Mouse (Mus musculus): ENCODE measurements at regions not wholly inside any gene's neighbourhood (a gene's known extent, or its start where the extent isn't known, plus 50 kb on each side); places are given as distances from the start of the nearest gene placed in this dataset.
"Not testable (repeated sequence)": the region's sequence is repeated elsewhere in the genome, so short reads cannot be mapped to it uniquely, and the experiment has no call there.

DNA sequence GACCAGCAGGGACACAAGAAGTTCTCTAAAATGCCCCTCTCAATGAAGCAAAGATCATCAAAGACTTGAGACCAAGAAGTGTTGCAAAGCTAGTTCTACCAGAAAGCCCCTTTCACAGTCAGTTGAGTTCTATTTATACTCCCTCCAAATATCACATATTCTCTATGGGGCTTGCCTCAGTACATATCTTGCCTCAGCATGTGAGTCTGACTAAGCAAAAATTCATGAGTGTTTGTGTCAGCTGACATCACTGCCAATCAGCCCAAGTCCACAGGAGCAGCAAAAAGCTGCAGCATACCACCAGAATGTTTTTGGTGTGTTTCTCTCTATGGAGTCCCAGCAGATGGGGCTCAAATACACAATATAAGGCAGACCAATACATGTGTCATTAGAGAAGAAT, 631.6 kb downstream of the Rpia start:
- TF ChIP-seq CTCF (IDR thresholded peaks at IDR 0.05), result no peak
- H3K27me3 ChIP-seq, result no peaks in the 10 kb centered on the region
- ATAC-seq (no peak), DNase-seq (ENCODE audit: low read depth, low spot score) (no peak)
- POLR2A ChIA-PET, result interaction anchor here (0.6 kb wide), 1 partner anchor 498 kb away, joined by 4 read pairs; no protein-coding TSS in a partner anchor
- CTCF ChIA-PET, result interaction anchor here (1.0 kb wide), 1 partner anchor 8 kb away, joined by 3 read pairs; no protein-coding TSS in a partner anchor
- in situ Hi-C loops (cut with MboI; ENCODE audit: low pct_unique_long_range_greater_than_20kb), result loop anchor here (25.0 kb wide), 1 partner anchor 177 kb away; no protein-coding TSS in a partner anchor

DNA sequence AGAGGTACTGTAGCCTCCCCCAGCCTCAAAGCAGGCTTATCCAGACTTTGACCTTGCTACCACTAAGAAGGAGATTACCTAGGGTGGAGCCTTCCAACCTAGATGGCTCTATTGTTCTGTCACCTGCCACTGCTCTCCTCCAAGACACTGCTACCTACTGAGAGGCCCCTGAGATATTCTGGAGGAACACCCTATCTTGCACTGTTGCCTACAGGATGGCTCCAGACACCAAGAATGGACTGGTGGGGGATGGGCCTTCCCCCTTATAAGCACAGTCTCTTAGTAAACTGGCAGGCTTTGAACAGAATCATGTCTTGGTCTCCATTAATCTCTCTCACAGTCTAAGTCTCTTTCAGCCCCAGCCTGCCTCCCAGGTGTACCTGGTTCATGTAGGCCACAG, 636.3 kb downstream of the Rpia start:
- DNase-seq (ENCODE audit: low read depth, low spot score); ATAC-seq; CTCF ChIA-PET; H3K27me3 ChIP-seq; POLR2A ChIA-PET: not testable (repeated sequence)
- in situ Hi-C loops (cut with MboI; ENCODE audit: low pct_unique_long_range_greater_than_20kb), result loop anchor here (25.0 kb wide), 1 partner anchor 182 kb away; no protein-coding TSS in a partner anchor

DNA sequence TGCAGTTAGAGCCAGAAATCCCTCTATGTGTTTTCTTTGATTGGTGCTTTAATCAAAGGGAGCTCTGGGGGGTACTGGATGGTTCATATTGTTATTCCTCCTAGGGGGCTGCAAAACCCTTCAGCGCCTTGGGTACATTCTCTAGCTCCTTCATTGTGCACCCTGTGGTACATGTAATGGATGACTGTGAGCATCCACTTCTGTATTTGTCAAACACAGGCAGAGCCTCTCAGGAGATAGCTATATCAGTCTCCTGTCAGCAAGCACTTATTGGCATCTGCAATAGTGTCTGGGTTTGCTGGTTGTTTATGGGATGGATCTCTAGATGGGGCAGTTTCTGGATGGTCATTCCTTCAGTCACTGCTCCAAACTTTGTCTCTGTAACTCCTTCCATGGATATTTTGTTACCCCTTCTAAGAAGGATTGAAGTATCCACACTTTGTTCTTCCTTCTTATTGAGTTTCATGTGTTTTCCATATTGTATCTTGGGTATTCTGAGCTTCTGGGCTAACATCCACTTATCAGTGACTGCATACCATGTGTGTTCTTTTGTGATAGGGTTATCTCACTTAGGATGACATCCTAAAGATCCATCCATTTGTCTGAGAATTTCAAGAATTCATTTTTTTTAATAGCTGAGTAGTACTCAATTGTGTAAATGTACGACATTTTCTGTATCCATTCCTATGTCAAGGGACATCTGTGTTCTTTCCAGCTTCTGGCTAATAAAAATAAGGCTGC, 640.8 kb downstream of the Rpia start:
- DNase-seq (ENCODE audit: low read depth, low spot score); POLR2A ChIA-PET; H3K27me3 ChIP-seq; CTCF ChIA-PET; ATAC-seq: not testable (repeated sequence)
- in situ Hi-C loops (cut with MboI; ENCODE audit: low pct_unique_long_range_greater_than_20kb), result loop anchor here (25.0 kb wide), 1 partner anchor 186 kb away; no protein-coding TSS in a partner anchor

DNA sequence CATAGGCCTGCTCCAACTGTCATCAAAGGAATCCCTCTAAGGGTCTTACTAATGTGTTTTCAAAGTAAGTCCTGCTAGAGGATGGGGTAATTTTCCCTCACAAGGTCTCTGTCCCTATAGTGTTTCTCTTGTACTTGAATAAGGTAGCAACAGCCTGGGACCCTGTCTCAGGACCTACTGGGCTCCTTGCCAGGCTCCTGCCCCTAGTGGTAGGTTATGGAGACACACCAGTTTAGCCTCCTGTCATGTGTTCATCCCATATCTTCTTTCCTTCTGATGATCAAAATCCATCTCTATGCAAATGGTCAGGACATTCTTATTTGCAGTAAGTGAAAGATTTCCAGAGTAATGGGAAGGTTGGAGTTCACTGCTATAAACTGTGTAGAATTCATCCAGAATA, 645.0 kb downstream of the Rpia start:
- CTCF ChIA-PET, result no interaction called here
- no peak for DNase-seq (ENCODE audit: low read depth, low spot score)
- in situ Hi-C loops (cut with MboI; ENCODE audit: low pct_unique_long_range_greater_than_20kb), result no loop called here
- H3K27me3 ChIP-seq, result no peaks in the 10 kb centered on the region
- TF ChIP-seq CTCF (IDR thresholded peaks at IDR 0.05), result peak; percentile 58
- no peak for ATAC-seq
- POLR2A ChIA-PET, result no interaction called here

DNA sequence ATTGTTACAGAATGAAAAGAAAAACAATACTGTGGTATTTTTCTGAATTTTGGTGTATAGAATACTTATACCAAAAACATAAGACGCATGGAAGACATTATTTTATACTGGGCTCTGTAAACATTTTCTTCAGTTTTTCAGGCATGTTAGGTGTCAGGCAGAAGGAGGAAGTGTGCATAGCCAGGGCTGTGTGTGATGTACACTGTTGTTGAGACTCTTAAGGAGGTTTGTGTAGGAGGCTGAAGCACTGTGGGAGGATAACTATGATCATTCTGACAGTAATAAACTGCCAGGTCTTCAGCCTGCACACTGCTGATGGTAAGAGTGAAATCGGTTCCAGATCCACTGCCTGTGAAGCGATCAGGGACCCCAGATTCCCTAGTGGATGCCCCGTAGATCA, 648.7 kb downstream of the Rpia start:
- CTCF ChIA-PET; in situ Hi-C loops (cut with MboI; ENCODE audit: low pct_unique_long_range_greater_than_20kb); ATAC-seq; H3K27me3 ChIP-seq; DNase-seq (ENCODE audit: low read depth, low spot score); POLR2A ChIA-PET: not testable (repeated sequence)

DNA sequence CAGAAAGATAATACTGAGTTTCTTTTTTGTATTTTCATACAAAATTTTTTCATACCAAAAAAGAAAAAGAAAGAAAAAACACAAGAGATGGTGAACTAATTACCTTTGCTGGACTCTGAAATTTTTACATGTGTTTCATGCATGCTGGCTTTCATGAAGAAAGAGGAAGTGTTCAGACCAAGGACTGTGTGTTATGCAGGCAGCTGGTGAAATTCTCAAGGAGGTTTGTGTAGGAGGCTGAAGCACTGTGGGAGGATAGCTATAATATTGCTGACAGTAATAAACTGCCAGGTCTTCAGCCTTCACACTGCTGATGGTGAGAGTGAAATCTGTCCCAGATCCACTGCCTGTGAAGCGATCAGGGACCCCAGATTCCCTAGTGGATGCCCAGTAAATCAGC, 675.2 kb downstream of the Rpia start:
- in situ Hi-C loops (cut with MboI; ENCODE audit: low pct_unique_long_range_greater_than_20kb), result loop anchor here (25.0 kb wide), 1 partner anchor 195 kb away; no protein-coding TSS in a partner anchor

DNA sequence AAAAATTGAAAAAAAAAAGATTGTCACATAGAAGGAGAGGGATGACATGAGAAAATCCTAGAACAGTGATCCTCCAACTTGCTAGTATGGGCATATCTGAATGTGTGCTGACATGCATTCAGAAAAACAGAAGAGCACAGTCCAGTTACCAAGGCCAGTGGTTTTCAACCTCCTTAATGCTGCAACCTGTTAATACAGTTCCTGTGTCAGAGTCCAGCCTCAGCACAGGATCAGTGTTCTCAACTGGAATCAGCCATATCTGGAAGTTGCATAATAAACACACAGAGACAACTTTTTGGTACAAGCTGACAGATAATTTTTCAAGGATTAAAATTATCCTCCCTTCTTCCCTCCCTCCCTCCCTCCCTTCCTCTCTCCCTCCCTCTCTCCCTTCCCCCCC, 680.1 kb downstream of the Rpia start:
- no peaks in the 10 kb centered on the region for H3K27me3 ChIP-seq
- DNase-seq (ENCODE audit: low read depth, low spot score) (no peak), ATAC-seq (no peak)
- in situ Hi-C loops (cut with MboI; ENCODE audit: low pct_unique_long_range_greater_than_20kb), result loop anchor here (25.0 kb wide), 1 partner anchor 200 kb away; no protein-coding TSS in a partner anchor
- ChIA-PET POLR2A (no interaction called here), CTCF (no interaction called here)
- no peak for TF ChIP-seq CTCF (IDR thresholded peaks at IDR 0.05)

More for the DNA sequence above, 675.2 kb downstream of the Rpia start:
- no peaks in the 10 kb centered on the region for H3K27me3 ChIP-seq
- ATAC-seq (no peak), DNase-seq (ENCODE audit: low read depth, low spot score) (no peak)
- TF ChIP-seq CTCF (IDR thresholded peaks at IDR 0.05), result no peak
- CTCF ChIA-PET, result no interaction called here
- POLR2A ChIA-PET, result no interaction called here

DNA sequence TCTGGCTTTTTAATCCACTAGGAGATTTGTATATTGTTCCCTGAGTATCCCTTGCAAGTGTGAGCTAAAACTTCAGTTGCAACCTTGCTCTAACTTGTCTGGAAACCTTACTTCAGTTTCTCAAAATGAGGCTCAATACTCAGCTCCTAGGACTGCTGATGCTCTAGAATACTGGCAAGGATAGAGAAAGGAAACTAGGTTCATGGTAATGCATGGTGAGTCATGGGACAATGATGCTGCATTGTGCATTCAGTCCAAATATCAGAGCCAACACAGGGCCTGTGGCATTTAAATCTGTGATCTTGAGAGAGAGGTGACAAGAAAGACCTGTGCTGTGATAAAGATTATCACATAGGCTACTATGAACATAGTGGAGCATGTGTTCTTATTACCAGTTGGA, 682.6 kb downstream of the Rpia start:
- CTCF ChIA-PET; H3K27me3 ChIP-seq; DNase-seq (ENCODE audit: low read depth, low spot score); POLR2A ChIA-PET: not testable (repeated sequence)
- in situ Hi-C loops (cut with MboI; ENCODE audit: low pct_unique_long_range_greater_than_20kb), result loop anchor here (25.0 kb wide), 1 partner anchor 203 kb away; no protein-coding TSS in a partner anchor
- peak; percentile 60 for ATAC-seq

DNA sequence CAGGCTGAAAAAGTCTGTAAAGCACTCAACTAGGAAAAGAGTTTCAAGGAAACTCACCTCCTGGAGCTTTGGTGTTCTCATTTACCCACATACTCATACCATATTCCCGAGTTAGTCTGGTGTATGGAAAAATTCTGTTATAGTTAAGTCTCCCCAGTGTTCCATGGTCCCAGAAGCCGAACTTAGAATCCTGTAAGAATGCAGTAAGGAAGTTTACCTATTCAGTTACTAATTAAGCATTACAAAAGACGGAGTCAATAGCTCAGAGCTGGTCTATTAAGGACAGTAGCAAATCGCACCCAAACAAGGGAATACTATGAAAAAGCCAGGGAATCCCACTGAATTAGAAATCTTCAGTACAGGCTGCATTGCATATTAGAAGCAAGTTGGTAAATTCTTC, 688.3 kb downstream of the Rpia start:
- ChIA-PET CTCF (interaction anchor here (1.1 kb wide), 1 partner anchor 32 kb away, joined by 4 read pairs; no protein-coding TSS in a partner anchor), POLR2A (no interaction called here)
- in situ Hi-C loops (cut with MboI; ENCODE audit: low pct_unique_long_range_greater_than_20kb), result loop anchor here (25.0 kb wide), 1 partner anchor 209 kb away; no protein-coding TSS in a partner anchor
- H3K27me3 ChIP-seq, result no peaks in the 10 kb centered on the region
- DNase-seq (ENCODE audit: low read depth, low spot score), result peak; percentile 3
- peak; percentile 32 for ATAC-seq
- no peak for TF ChIP-seq CTCF (IDR thresholded peaks at IDR 0.05)

DNA sequence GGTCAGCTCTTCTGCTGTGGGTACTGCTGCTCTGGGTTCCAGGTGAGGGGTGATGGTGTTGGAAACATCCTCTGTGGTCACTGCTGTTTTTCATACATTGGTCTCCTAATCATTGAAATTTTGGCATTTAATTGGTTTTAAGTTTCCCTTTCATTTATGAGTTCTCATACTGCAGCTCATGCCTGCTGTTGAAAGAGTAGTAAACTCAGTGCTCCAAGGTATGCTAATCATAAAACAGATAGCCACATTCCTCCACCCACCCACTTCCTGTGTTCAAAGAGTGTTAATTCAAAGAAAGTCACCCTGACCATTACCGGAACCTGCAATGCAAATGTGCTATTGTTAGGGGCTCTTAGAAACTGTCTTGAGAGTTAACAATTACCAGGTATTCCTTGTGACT, 688.9 kb downstream of the Rpia start:
- DNase-seq (ENCODE audit: low read depth, low spot score); POLR2A ChIA-PET; H3K27me3 ChIP-seq: not testable (repeated sequence)
- CTCF ChIA-PET, result interaction anchor here (1.1 kb wide), 1 partner anchor 31 kb away, joined by 4 read pairs; no protein-coding TSS in a partner anchor
- ATAC-seq, result peak; percentile 33
- in situ Hi-C loops (cut with MboI; ENCODE audit: low pct_unique_long_range_greater_than_20kb), result loop anchor here (25.0 kb wide), 1 partner anchor 209 kb away; no protein-coding TSS in a partner anchor

DNA sequence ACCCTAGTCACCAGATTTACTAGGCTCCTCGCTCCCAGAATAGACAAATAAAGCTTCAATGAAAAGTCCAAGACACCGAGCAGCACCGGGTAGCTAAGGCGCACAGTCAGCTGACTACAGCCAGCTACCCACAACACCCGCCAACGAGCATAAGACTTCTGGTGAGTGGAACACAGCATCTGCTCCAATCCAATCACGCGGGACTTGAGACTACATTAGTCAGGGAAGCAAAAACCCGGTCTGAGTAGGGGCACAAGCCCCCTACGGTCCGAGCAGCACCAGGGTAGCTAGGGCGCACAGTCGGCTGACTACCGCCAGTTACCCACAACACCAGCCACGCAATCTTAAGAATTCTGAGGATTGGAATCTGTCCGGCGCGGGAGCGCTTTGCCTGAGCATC, 704.0 kb downstream of the Rpia start:
- no peak for ATAC-seq

More for the DNA sequence above, 704.0 kb downstream of the Rpia start:
- in situ Hi-C loops (cut with MboI; ENCODE audit: low pct_unique_long_range_greater_than_20kb), result no loop called here
- H3K27me3 ChIP-seq, result no peaks in the 10 kb centered on the region
- TF ChIP-seq CTCF (IDR thresholded peaks at IDR 0.05), result no peak
- no peak for DNase-seq (ENCODE audit: low read depth, low spot score)
- POLR2A ChIA-PET, result no interaction called here
- CTCF ChIA-PET, result no interaction called here

Measured in Patski (cell line).